Mouse (Mus musculus) olfactory bulb, adult 2 months (tissue): ENCODE data around the gene Zfp607b.

Source experiments
- CTCF ChIP-seq: fragments of 200-500 bp; IDR thresholded peaks from 2 replicates; pipeline ENCODE4 v1.5.1; 2012; ENCODE audit warnings: low read depth, mild to moderate bottlenecking, low read length, moderate library complexity; ENCODE audit not compliant: insufficient read depth
- POLR2A ChIP-seq: fragments of 200-500 bp; IDR thresholded peaks from 2 replicates; pipeline ENCODE4 v1.6.1; 2012; ENCODE audit warnings: mild to moderate bottlenecking, low read depth, low read length, moderate library complexity; ENCODE audit not compliant: insufficient read depth

GRCm38 (mm10) chr7:27685681-27686080 lies 3.5 kb upstream of the Zfp607b start:
- no peak for TF ChIP-seq CTCF
- no peak for TF ChIP-seq POLR2A
